Mouse (Mus musculus) megakaryocyte-erythroid progenitor cell, adult 5-6 weeks (primary cell): ENCODE results near the gene Orm1. TPM values are rescaled to one million over a fixed set of nuclear protein-coding genes. Genes with fewer than 3 reads are reported as not detected.

Source experiments
- ATAC-seq: replicated peaks from 2 replicates; pipeline ENCODE4 v1.8.0; 2016; ENCODE audit warnings: mild to moderate bottlenecking, inconsistent platforms; ENCODE audit not compliant: severe bottlenecking, poor library complexity, low FRiP score, low TSS enrichment
- total RNA-seq, 2 experiments: library from RNA; stranded (forward) in 1 of 2; stranded (reverse) in 1 of 2; fragments of 200-1000, 215-1000 nt in 1 of 2; fragments of >200 nt in 1 of 2; fragmentation: Nextera tagmentation in 1 of 2; gene quantifications; 2 replicates each; pipeline ENCODE4 v1.2.3; 2014 to 2017

Orm1 gene
- total RNA-seq, 2 experiments from 2014 or later = 5.1 TPM; not detected in 1

GRCm38 (mm10) chr4:63348524-63348923 lies 4.2 kb downstream of the Orm1 start:
- ATAC-seq = no peak

- peak; percentile 49 for ATAC-seq
Measured at GRCm38 (mm10) chr4:63355877-63356665, 11.7 kb downstream of the Orm1 start, which contains the start of gene Orm3. Gene Orm3 (plus strand): TSS chr4:63356162.

- ATAC-seq = no peak
Measured at GRCm38 (mm10) chr4:63356981-63357570, 12.7 kb downstream of the Orm1 start.

GRCm38 (mm10) chr4:63359861-63360260 lies 15.5 kb downstream of the Orm1 start:
- ATAC-seq = no peak

GRCm38 (mm10) chr4:63362150-63362549 lies 17.8 kb downstream of the Orm1 start, which contains the start of gene Orm2:
Gene Orm2 (plus strand): TSS chr4:63362449.
- ATAC-seq = no peak

GRCm38 (mm10) chr4:63368577-63368976 lies 24.2 kb downstream of the Orm1 start:
- peak; percentile 47; the same call in 1 of the 2 replicates for ATAC-seq

- ATAC-seq = no peak
Measured at GRCm38 (mm10) chr4:63370897-63371296, 26.5 kb downstream of the Orm1 start.

GRCm38 (mm10) chr4:63371890-63372289 lies 27.5 kb downstream of the Orm1 start:
- ATAC-seq = peak; percentile 42; the same call in 1 of the 2 replicates

- peak; percentile 60 for ATAC-seq
Measured at GRCm38 (mm10) chr4:63373404-63373803, 29.0 kb downstream of the Orm1 start.

GRCm38 (mm10) chr4:63374331-63374730 lies 30.0 kb downstream of the Orm1 start:
- peak; percentile 86 for ATAC-seq

GRCm38 (mm10) chr4:63375367-63375766 lies 31.0 kb downstream of the Orm1 start:
- ATAC-seq = no peak

- ATAC-seq = no peak
Measured at GRCm38 (mm10) chr4:63377483-63377882, 33.1 kb downstream of the Orm1 start.

GRCm38 (mm10) chr4:63382676-63383369 lies 38.5 kb downstream of the Orm1 start:
- peak; percentile 65 for ATAC-seq

GRCm38 (mm10) chr4:63383474-63383873 lies 39.1 kb downstream of the Orm1 start:
- peak; percentile 72 for ATAC-seq

GRCm38 (mm10) chr4:63384262-63384661 lies 39.9 kb downstream of the Orm1 start:
- no peak for ATAC-seq

GRCm38 (mm10) chr4:63385253-63385652 lies 40.9 kb downstream of the Orm1 start:
- ATAC-seq = no peak

- ATAC-seq = no peak
Measured at GRCm38 (mm10) chr4:63385784-63386183, 41.4 kb downstream of the Orm1 start.

GRCm38 (mm10) chr4:63388029-63388428 lies 43.7 kb downstream of the Orm1 start:
- no peak for ATAC-seq

- peak; percentile 43 for ATAC-seq
Measured at GRCm38 (mm10) chr4:63389121-63389886, 44.9 kb downstream of the Orm1 start.
